Mouse (Mus musculus) layer of hippocampus, postnatal 14 days (tissue): ENCODE data around the gene Tmem107. TPM values are rescaled to one million over a fixed set of nuclear protein-coding genes. Genes with fewer than 3 reads are reported as not detected.
"Not testable (repeated sequence)": the region's sequence is repeated elsewhere in the genome, so short reads cannot be mapped to it uniquely, and the experiment has no call there.

Source experiments
- DNase-seq, 2 experiments: peaks; one replicate each; pipeline ENCODE4 v3.0.0; 2021 to 2022; ENCODE audit warnings: low spot score in 2 of 2, mixed read lengths in 1 of 2
- total RNA-seq, 2 experiments: library from RNA; stranded (reverse); gene quantifications; 2 replicates each; pipeline ENCODE4 v1.2.3; 2021

Gene Tmem107
- total RNA-seq, 2 experiments from 2014 or later: 13.5 to 13.7 TPM

GRCm38 (mm10) chr11:69092386-69092751 is 21.8 kb downstream of the Tmem107 start:
- peak; percentile 71 to 78 for DNase-seq

GRCm38 (mm10) chr11:69092871-69093270 is 22.3 kb downstream of the Tmem107 start:
- no peak for DNase-seq

- DNase-seq: not testable (repeated sequence)
Measured at GRCm38 (mm10) chr11:69093856-69094255, 23.2 kb downstream of the Tmem107 start.

- peak; percentile 98 to 100 for DNase-seq
Measured at GRCm38 (mm10) chr11:69094697-69095429, 24.3 kb downstream of the Tmem107 start, which contains the start of gene Per1. Gene Per1 (plus strand): TSS chr11:69095217.

GRCm38 (mm10) chr11:69095511-69096231 is 25.1 kb downstream of the Tmem107 start:
- DNase-seq: no peak

GRCm38 (mm10) chr11:69096360-69096986 is 25.9 kb downstream of the Tmem107 start:
- DNase-seq: no peak

GRCm38 (mm10) chr11:69096987-69097900 is 26.6 kb downstream of the Tmem107 start:
- peak; percentile 95 to 98 for DNase-seq

- no peak for DNase-seq
Measured at GRCm38 (mm10) chr11:69098039-69098761, 27.6 kb downstream of the Tmem107 start.

- peak; percentile 96 to 97 for DNase-seq
Measured at GRCm38 (mm10) chr11:69098762-69099091, 28.1 kb downstream of the Tmem107 start.

GRCm38 (mm10) chr11:69099177-69099914 is 28.7 kb downstream of the Tmem107 start:
- DNase-seq: peak; percentile 73 to 87

- peak; percentile 85 to 94 for DNase-seq
Measured at GRCm38 (mm10) chr11:69099915-69100345, 29.3 kb downstream of the Tmem107 start.

GRCm38 (mm10) chr11:69100639-69101360 is 30.2 kb downstream of the Tmem107 start:
- no peak for DNase-seq

GRCm38 (mm10) chr11:69101604-69102402 is 31.2 kb downstream of the Tmem107 start:
- DNase-seq: no peak

GRCm38 (mm10) chr11:69102403-69102725 is 31.8 kb downstream of the Tmem107 start:
- DNase-seq: no peak

GRCm38 (mm10) chr11:69103121-69103520 is 32.5 kb downstream of the Tmem107 start:
- DNase-seq: no peak

GRCm38 (mm10) chr11:69103531-69104435 is 33.2 kb downstream of the Tmem107 start:
- no peak for DNase-seq

GRCm38 (mm10) chr11:69104487-69104886 is 33.9 kb downstream of the Tmem107 start:
- no peak for DNase-seq
